Mouse (Mus musculus) ES-E14 (cell line): ENCODE results near the gene Zfp113.

ENCODE experiments used
- CHD2 ChIP-seq: IDR thresholded peaks from 2 replicates; pipeline ENCODE4 v1.6.1; 2014; ENCODE audit warnings: mild to moderate bottlenecking, low read depth, low read length, inconsistent platforms
- HCFC1 ChIP-seq: IDR thresholded peaks from 2 replicates; pipeline ENCODE4 v1.6.1; 2012; ENCODE audit warnings: low read length, inconsistent platforms, borderline replicate concordance; ENCODE audit not compliant: insufficient read depth
- MAFK ChIP-seq: IDR thresholded peaks from 2 replicates; pipeline ENCODE4 v1.6.1; 2014; ENCODE audit warnings: mild to moderate bottlenecking, low read depth, low read length, inconsistent platforms; ENCODE audit not compliant: insufficient read depth
- ZC3H11A ChIP-seq: IDR thresholded peaks from 2 replicates; pipeline ENCODE4 v1.6.1; 2012; ENCODE audit warnings: low read depth, mild to moderate bottlenecking, inconsistent platforms, low read length, borderline replicate concordance

DNA sequence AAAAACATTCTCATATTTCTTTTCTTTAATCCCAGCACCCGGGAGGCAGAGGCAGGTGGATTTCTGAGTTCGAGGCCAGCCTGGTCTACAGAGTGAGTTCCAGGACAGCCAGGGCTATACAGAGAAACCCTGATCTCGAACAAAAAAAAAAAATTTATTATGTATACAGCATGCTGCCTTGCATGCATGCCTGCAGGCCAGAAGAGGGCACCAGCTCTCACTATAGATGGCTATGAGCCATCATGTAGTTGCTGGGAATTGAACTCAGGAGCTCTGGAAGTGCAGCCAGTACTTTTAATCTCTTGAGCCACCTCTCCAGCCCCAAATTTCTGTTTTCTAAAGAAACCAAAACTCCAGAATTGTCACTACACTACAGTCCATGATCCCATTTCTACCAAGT, 65.3 kb downstream of the Zfp113 start:
- TF ChIP-seq HCFC1 (no peak), MAFK (no peak), ZC3H11A (no peak), CHD2 (no peak)
